Mouse (Mus musculus) intestine, postnatal 0 days (tissue): ENCODE results near the gene Mia. TPM values are rescaled to one million over a fixed set of nuclear protein-coding genes. Genes with fewer than 3 reads are reported as not detected.

Experiments
- ATAC-seq: fragments of 200-750 bp; cut with Nextera tagmentation; 2 replicates; pipeline ENCODE4 v1.8.0; 2017; ENCODE audit warnings: mild to moderate bottlenecking, moderate TSS enrichment, moderate library complexity
- H3K27ac ChIP-seq: fragments of 300-500 bp; sonication (generic); 2 replicates; pipeline ENCODE4 v1.5.1; 2014; ENCODE audit warnings: mild to moderate bottlenecking, low read depth, low read length, moderate library complexity
- H3K27me3 ChIP-seq: fragments of 300-500 bp; sonication (generic); replicated peaks from 2 replicates; pipeline ENCODE4 v1.6.1; 2014; ENCODE audit warnings: low read length, mixed read lengths; ENCODE audit not compliant: control insufficient read depth, insufficient read depth
- H3K36me3 ChIP-seq: fragments of 300-500 bp; sonication (generic); 2 replicates; pipeline ENCODE4 v1.6.1; 2014; ENCODE audit warnings: mild to moderate bottlenecking, moderate library complexity; ENCODE audit not compliant: control insufficient read depth, insufficient read depth
- H3K4me1 ChIP-seq: fragments of 300-500 bp; sonication (generic); replicated peaks from 2 replicates; pipeline ENCODE4 v1.6.1; 2014; ENCODE audit warnings: antibody characterized with exemption, low read length, mixed read lengths; ENCODE audit not compliant: control insufficient read depth, insufficient read depth
- H3K4me2 ChIP-seq: fragments of 300-500 bp; sonication (generic); replicated peaks from 2 replicates; pipeline ENCODE4 v1.6.1; 2014; ENCODE audit warnings: low read depth, mild to moderate bottlenecking, moderate library complexity
- H3K4me3 ChIP-seq: fragments of 300-500 bp; sonication (generic); 2 replicates; pipeline ENCODE4 v1.5.1; 2014; ENCODE audit warnings: low read depth, low read length
- H3K9ac ChIP-seq: fragments of 300-500 bp; sonication (generic); 2 replicates; pipeline ENCODE4 v1.6.1; 2014; ENCODE audit warnings: mild to moderate bottlenecking, low read depth, low read length
- H3K9me3 ChIP-seq: fragments of 300-500 bp; sonication (generic); 2 replicates; pipeline ENCODE4 v1.6.1; 2016; ENCODE audit warnings: mixed run types; ENCODE audit not compliant: control insufficient read depth
- CTCF ChIP-seq: sonication (generic); IDR thresholded peaks from 2 replicates; pipeline ENCODE4 v1.5.1; 2016; ENCODE audit warnings: low read depth, mild to moderate bottlenecking, control low read depth, antibody characterized with exemption, moderate library complexity
- WGBS: fragments of 180-500 bp; shearing (Covaris S2); extraction: QIAGEN DNeasy Blood & Tissue Kit; methylation state at CpG from one replicate; pipeline ENCODE4 v1.1.7; 2014; 5-methylcytosine and 5-hydroxymethylcytosine counted together
- polyA plus RNA-seq: library from polyadenylated mRNA; unstranded; fragments of >200 nt; fragmentation: Nextera tagmentation; extraction: Ambion mirVana; gene quantifications from 2 replicates; pipeline ENCODE4 v1.2.1, GENCODE M21; 2015

The Mia gene
- polyA plus RNA-seq, 1 experiment from 2014 or later = not detected

DNA sequence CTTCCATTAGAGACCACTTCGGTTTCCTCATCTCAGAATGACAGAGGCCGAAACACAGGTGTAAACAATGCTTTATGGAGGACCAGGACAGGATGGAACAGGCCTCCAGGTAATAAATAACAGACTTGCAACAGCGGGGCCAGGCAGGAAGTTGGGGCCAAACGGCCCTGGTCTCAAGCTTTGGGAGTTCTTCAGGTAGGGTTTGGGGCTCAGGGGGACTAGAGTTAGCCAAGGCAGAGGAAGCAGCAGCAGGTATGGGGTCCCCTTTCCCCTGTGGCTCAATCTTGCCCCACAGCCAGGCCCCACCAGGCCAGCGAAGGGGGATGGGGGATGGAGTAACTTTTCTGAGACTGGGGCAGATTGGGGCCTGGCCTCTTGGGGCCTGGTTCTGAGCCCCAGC, 12.6 kb downstream of the Mia start:
- WGBS = 75% methylated on average over 5 of the region's 5 CpGs
- no peak overlapping the region for H3K27ac ChIP-seq
- no peak for ATAC-seq

DNA sequence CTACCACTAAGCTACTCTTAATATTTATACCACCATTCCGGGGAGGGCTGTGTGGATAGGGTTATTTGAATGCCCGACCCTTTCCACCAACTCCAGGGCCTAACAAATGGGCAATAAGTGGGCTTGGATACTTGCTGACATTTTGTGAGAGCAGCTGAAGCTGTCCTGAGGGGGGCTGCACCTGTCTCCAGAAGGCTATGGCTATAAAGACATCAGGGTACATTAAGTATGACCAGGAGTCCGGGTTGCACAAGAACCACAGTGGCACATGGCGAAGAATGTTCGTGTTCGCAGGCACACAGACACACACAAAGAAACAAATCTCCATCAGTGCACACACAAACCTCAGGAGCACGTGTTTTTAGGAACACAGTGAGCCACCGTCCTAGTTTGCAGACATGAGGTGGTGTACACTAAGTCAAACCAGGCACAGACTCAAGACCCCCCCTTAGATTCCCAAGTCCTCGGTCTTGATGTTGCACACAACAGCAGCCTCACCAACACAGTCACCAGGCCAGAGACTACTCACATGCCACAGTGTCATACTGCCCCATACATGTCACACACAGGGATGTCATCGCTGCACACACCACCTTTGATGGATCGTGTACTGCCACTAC, 13.4 kb downstream of the Mia start:
- H3K27me3 ChIP-seq = no peaks in the 10 kb centered on the region
- H3K27ac ChIP-seq = peak overlapping the region; percentile 99
- no peak for ATAC-seq
- H3K4me3 ChIP-seq = peak overlapping the region; percentile 75
- peak overlapping the region; percentile 86 for H3K9ac ChIP-seq
- 71% methylated on average over 11 of the region's 11 CpGs for WGBS
- no peak for TF ChIP-seq CTCF
- peak overlapping the region; percentile 77 for H3K4me2 ChIP-seq
- peaks cover 10% of the 10 kb centered on the region for H3K4me1 ChIP-seq
- H3K36me3 ChIP-seq = peaks cover 36% of the 10 kb centered on the region
- H3K9me3 ChIP-seq = no peaks in the 10 kb centered on the region

More for the DNA sequence above, 12.6 kb downstream of the Mia start:
- TF ChIP-seq CTCF = no peak
- Histone ChIP-seq H3K9me3 (no peaks in the 10 kb centered on the region), H3K4me2 (no peak overlapping the region), H3K9ac (no peak overlapping the region), H3K27me3 (no peaks in the 10 kb centered on the region), H3K36me3 (peaks cover 36% of the 10 kb centered on the region), H3K4me1 (peaks cover 5% of the 10 kb centered on the region), H3K4me3 (no peak overlapping the region)

DNA sequence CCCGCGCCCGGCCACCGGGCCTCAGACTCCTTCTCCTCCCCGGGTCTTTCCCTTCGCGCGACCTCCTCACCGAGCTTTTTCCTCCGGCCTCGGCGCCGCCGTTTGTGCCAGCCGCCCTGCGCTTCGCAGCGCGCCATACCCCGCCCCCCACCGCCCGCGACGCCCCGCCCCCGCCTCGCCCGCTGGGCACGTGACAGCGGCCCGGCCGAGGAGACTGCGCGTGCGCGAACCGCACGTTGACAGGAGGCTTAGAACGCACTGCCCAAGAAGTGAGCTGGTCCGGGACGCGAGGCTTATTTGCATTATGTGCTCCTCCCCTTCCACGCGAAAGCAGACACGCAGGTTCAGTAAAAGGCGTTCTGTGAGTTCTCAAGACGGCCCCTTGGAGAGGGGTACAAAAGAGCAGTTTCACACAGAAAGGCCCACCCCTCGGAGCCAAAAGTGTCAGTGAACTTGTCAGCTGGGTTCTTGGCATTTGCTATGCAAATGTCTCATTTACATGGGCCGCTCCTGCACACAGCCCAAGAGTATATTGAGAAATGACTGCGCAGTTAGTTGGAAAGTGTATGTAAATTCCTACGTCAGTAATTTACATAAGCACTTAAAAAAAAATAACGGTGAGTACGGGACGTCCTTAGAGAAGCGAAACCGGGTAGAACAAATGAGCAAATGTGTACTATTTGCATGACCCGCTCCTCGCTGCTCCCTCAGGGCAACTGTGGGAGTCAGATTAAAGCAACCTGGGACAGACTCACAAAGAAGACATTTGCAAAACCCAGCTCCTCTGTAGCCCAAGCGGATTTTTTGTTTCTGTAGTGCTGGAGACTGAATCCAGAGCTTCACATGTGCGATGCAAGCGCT, 14.1 kb downstream of the Mia start, which contains the start of gene Egln2:
TSS of gene Egln2 (minus strand) at position 189 of the 861 bp plus-strand sequence.
- H3K36me3 ChIP-seq = peaks cover 29% of the 10 kb centered on the region
- no peaks in the 10 kb centered on the region for H3K9me3 ChIP-seq
- WGBS = 2% methylated on average over 51 of the region's 61 CpGs
- H3K4me1 ChIP-seq = peaks cover 10% of the 10 kb centered on the region
- peak within 1 kb of the TSS; percentile 99 for H3K27ac ChIP-seq
- H3K4me3 ChIP-seq = peak within 1 kb of the TSS; percentile 75
- H3K9ac ChIP-seq = peak within 1 kb of the TSS; percentile 86
- TF ChIP-seq CTCF = no peak
- peak within 1 kb of the TSS; percentile 77 for H3K4me2 ChIP-seq
- H3K27me3 ChIP-seq = no peaks in the 10 kb centered on the region
- peak; percentile 84 for ATAC-seq

DNA sequence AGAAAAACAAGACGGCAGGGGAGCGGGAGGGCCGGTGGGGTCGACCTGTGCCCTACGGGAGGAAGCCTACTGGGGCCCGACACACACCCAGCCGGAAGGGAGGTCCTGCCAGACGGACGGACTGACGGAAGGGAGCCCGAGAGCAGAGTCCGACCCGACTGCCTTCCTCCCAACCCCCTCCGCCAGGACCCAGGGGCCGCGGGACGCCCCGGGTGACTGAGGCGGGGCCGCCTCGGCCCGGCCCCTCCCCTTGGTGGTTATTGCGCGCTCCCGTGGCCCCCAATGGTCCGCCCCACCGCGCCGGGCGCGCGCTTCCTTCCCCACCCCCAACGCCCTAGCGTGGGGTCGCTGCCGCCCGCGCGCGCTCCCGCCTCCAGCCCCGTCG, 14.7 kb downstream of the Mia start:
- Histone ChIP-seq H3K4me3 (peak overlapping the region; percentile 75), H3K4me2 (peak overlapping the region; percentile 77), H3K4me1 (peaks cover 10% of the 10 kb centered on the region), H3K27me3 (no peaks in the 10 kb centered on the region), H3K27ac (peak overlapping the region; percentile 99), H3K9ac (peak overlapping the region; percentile 86), H3K9me3 (no peaks in the 10 kb centered on the region), H3K36me3 (peaks cover 25% of the 10 kb centered on the region; the same call in 1 of the 2 replicates)
- ATAC-seq = peak; percentile 86
- no peak for TF ChIP-seq CTCF
- 1% methylated on average over 29 of the region's 43 CpGs for WGBS

DNA sequence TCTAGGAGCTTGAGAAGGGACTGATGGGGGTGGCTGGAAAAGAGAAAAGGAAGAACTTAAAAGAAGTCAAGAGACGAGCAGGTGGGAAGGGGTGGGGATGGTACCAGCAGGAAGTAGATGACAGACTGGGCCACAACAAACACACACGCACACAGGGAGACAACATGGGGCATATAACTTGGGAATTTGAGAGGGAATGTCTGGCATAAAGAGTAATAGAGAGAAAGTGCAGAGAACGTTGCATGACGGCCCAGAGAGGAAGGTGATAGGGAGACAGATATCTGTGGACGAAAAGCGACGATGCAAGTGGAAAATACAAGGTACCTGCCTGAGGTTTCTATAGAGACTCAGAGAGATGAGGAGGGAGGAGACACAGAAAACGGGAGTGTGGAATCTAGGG, 15.3 kb downstream of the Mia start:
- ATAC-seq = no peak
- Histone ChIP-seq H3K9me3 (no peaks in the 10 kb centered on the region), H3K27ac (peak overlapping the region; percentile 99), H3K36me3 (peaks cover 19% of the 10 kb centered on the region; the same call in 1 of the 2 replicates), H3K9ac (peak overlapping the region; percentile 86), H3K4me2 (peak overlapping the region; percentile 77), H3K4me1 (peaks cover 10% of the 10 kb centered on the region), H3K4me3 (peak overlapping the region; percentile 75), H3K27me3 (no peaks in the 10 kb centered on the region)
- no peak for TF ChIP-seq CTCF
- 1% methylated on average over 8 of the region's 8 CpGs for WGBS

DNA sequence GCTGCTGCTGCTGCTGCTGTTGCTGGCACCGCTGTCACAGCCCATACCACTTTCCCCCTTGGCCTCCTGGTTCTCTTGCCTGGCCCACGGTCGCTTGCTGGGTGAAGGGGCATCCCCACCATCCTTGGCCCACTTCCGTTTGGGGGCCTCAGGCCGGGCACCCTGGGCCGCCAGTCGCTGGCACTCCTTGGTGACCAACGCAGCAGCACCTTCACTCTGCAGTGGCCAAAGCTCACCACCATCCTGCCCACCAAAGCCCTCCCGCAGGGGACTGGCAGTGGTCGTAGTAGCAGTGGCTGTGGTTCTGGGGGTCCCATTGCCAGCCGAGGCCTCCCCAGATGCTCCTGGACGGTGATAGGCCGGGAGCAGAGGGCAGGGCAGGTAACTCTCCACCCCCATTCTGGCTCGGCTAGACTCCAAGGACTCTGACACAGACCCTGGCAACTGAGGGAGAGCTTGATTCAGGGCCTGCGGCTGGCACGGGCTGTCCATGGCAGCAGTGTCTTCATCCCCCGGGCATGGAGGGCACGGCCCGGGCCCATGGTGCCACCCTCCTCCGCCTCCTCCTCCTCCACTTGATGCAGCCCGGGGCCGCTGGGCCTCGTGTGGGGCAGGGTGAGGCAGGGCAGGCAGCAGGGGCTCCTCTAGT, 15.8 kb downstream of the Mia start:
- Histone ChIP-seq H3K4me3 (peak overlapping the region; percentile 75), H3K4me2 (peak overlapping the region; percentile 77), H3K9me3 (no peaks in the 10 kb centered on the region), H3K27me3 (no peaks in the 10 kb centered on the region), H3K9ac (peak overlapping the region; percentile 86), H3K4me1 (peaks cover 14% of the 10 kb centered on the region), H3K36me3 (peaks cover 18% of the 10 kb centered on the region; the same call in 1 of the 2 replicates), H3K27ac (peak overlapping the region; percentile 99; the same call in 1 of the 2 replicates)
- no peak for TF ChIP-seq CTCF
- 56% methylated on average over 23 of the region's 23 CpGs for WGBS
- ATAC-seq = no peak
